Mouse (Mus musculus) kidney, postnatal 4 days (tissue): Measurements from ENCODE around the gene Sirt2.
A peak's percentile ranks its signal among the peaks of the same experiment; 100 is the strongest.

ENCODE experiments used
- DNase-seq, 2 experiments: peaks; one replicate each; pipeline ENCODE4 v3.0.0; 2021; ENCODE audit warnings: mixed read lengths in 2 of 2

Gene Sirt2

DNA sequence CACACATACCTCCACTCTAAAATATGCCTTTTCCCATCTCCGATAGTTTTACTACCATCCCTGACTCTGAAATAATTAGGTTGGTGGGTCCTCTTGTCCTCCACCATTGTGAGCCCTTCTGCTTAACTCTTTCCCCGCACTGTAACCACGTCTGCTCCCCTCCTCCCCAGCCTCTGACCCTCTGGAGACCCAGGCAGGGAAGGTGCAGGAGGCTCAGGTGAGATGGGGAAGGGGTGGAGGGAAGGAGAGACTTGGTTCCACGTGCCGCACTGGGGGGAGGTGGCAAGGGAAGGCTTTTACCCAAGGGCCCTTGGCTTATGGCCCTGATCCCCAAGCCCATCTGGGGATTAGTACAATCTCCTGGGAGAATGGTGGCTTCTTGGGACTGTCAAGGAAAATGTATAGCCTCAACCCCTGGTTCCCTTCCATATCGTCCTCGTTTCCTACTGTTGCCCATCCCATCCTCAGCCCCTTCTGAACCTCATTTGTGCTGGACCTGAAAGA lies 979 bp downstream of the Sirt2 start, which contains the start of gene Nfkbib:
Nfkbib (minus strand) TSS at position 51 of the 504 bp plus-strand sequence.
- DNase-seq, result no peak

DNA sequence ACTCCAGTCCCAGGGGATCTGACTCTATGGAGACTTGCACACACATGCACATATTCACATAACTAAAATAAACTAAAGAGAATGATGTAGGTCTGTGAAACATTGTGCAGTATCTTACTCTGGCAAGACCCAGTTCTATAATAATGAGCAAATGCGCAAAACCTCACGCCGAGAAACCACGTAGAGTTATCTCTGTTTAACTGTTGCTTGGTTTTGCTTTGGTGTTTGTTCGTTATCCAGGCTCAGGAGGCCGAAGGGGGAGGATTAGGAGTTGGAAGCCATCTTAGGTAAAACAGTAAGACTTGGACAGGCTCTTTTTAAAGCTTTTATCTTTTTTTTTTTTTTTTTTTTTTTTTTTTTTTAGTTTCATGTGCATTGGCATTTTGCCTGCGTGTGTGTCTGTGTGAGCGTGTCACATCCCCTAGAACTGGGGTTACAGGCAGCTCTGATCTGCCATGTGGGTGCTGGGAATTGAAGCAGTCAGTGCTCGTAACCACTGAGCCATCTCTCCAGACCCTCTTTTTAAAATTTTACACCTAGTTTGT lies 3.0 kb downstream of the Sirt2 start:
- no peak for DNase-seq

DNA sequence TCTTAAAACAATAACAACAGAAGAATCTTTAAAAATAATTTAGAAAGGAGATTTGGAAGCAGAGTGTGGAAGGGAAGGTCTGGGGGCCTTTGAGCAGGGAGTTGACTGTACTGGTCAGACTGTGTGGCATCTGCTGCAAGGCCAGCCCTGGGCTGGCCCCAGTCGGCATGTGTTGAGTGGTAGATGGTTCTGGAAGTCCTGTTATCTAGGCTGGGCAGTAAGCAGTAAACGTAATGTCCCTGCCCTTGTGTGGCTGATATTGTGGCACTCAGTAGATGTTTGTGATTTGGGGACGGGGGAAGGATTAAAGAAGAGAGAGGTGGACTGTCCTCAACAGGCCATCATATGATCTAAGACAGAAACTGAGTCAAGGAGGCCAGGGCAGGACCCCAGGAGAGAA lies 3.8 kb downstream of the Sirt2 start:
- DNase-seq, result no peak

DNA sequence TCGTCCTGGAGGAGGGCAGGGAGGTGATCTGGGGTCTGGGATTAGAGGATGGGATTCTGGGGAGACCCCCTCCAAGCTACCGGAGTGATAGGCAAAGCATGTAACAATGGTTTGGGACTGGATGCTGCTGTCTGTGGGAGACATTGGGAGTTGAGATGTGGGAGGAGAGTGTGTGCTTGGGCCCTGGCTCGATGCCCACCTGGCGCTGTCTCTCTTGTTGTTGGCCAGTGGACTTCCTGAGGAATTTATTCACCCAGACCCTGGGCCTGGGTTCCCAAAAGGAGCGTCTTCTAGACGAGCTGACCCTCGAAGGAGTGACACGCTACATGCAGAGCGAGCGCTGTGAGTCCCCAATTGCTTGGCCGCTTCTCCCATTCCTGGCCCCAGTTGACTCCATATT lies 5.3 kb downstream of the Sirt2 start:
- DNase-seq, result peak; percentile 46 to 48

DNA sequence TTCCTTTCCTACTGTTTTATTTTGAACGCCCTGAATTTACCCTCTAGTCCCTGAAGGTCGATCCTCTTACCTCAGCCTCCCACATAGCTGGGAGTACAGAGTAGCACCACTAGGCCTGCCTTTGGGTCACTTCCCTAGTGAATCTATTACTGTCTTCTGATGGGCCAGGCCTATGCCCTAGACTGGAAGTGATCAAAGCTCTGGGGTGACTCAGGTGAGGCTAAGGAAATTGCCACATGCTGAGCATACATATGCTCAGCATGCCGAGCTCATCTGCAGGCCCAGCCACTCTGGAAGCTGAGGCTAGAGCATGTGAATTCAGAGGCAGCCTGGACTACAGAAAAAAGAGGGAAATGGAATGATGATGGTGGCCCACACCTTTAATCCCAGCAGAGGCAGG lies 6.6 kb downstream of the Sirt2 start:
- DNase-seq, result no peak

DNA sequence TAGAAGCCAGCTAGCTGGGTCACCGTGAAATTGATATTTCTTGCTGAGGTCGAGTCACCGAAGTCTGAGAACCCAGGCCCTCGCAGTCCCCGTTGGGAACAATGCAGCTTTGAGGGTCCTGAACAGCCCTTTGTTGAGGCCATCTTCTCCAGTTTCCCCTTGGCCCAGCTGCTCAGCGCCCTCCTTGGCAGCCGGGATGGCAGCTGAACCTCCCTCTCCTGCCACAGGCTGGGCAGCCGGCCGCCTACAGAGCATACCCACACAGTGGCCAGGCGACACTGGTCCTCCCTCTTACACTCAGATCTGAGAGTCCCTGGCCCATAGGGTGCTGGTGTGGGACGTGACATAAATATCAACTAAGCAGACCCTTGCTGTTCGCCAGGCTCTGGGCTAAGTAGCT lies 7.6 kb downstream of the Sirt2 start:
- no peak for DNase-seq

DNA sequence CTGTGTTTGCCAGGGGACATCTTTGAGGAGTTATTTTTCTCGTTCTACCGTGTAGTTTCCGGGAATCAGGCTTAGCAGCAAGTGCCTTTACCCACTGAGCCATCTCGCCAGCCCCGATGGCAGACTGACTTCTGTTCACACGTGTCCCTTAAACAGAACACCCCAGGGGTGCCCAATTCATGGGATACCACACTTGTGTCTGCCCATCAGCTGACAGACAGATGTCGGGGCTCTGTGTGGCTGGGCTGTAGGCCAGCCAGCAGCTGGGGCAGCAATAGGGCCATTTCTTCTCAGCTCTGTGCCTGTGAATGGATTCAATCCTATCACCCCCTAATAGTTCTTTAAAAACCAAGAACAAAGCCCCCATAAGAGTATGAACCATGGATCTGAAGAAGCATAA lies 8.6 kb downstream of the Sirt2 start:
- no peak for DNase-seq

DNA sequence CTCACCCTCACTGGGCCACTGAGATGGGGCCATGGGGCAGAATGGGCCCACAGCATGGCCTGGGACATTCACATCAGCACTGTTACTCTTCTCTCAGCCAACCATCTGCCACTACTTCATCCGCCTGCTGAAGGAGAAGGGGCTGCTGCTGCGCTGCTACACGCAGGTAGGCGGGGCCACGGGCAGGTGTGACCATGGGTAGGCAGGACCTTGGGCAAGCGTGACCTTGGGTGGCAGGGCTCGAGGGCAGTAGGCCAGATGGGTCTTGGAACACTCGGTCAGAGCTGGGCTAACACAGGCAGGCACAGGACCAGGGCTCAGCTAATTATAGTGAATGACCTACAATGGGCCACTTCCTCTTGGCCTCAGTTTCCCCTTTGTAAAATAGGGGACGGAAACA lies 12.3 kb downstream of the Sirt2 start:
- no peak for DNase-seq

DNA sequence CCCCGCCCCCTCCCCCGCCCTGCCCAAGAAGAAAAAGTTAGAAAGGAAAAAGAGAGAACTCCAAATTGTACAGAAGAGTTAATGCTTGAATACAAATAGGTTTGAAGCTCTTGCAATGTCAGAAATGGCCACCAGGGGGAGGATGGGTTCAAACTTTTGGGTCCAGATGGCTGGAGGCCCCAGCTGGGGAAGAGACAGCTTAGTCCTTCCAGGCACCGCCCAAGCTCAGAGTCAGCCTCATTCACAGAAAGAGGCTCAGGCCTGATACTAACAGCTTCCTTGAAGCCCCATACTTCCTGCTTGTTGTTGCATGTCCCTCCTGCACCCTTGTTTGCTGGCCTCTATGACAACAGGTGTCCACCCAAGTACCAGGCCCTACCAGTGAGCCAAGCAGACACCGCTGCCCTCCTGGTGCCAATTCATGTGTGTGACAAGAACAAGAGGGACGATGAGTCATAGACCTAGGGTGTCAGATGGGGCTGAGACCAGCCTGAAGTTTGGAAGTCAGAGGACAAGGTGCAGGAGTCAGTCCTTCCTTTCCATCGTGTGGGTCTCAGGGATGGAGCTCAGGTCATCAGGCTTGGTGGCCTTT lies 13.6 kb downstream of the Sirt2 start:
- peak; percentile 93 to 94 for DNase-seq

DNA sequence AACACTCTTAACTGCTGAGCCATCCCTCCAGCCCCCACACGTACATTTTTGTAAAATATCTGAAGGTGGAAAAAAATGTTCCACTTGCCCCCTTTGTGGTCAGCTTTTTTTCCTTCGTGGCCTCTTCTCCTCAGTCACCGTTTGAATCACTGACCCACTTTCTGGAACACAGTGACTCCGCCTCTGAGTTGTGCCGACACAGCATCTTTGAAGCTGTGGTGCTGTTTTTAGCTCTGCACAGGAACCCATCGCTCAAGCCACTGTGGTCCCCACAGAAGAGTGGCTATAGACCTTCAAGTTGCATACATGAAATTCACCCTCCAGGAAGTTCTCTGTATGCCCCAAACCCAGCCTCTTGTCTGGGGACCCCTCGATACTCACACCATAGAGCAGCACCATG lies 14.3 kb downstream of the Sirt2 start:
- DNase-seq, result no peak

DNA sequence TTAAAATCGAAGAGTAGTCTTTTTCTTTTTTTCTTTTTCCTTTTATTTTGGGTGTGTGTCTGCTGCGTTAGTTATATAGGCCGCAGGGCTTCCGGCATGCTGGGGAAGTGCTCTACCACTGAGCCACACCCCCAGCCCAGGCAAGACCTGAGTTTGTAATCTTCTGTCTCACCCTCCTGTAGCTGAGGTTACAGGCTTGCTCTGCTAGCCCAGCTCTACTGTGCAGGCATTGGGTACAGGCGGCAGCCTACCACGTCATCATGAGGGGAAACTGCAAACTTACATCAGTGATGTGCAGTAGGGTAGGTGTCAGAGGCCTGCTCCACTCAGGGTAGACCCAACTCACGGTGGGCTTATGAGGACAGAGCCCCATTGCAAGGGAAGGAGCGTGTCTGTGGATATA lies 14.7 kb downstream of the Sirt2 start:
- DNase-seq, result no peak

DNA sequence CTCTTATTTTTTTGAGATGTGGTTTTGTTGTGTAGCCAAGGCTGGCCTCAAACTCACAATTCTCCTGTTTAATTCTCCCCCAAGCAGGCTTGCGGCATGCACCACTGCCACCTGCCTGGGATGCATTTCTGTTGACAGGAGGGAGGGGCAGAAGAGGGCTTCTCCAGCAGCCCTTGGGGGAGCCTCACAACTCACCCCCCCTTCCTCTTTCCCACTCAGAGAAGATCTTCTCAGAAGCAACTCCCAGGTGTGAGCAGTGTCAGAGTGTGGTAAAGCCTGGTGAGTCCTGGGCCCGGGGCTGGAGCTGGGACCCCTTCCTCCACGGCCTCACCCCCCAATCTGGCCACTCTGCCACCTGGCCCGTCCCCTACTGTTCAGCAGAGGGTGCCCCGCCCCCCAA lies 18.6 kb downstream of the Sirt2 start:
- DNase-seq, result no peak

DNA sequence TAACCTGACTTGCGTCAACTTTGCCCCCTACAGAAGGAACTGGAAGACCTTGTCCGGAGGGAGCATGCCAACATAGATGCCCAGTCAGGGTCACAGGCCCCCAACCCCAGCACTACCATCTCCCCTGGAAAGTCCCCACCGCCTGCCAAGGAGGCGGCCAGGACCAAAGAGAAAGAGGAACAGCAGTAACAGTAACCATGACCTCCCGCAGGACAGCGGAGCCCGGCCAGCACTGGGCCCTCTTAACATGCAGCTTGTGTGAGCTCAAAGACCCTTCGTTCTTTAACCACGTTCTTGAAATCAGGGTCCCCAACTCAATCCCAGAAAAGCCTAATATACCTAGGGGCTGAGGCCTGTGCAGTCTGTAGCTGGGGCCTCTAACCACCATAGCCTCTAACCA lies 21.3 kb downstream of the Sirt2 start:
- DNase-seq, result no peak

DNA sequence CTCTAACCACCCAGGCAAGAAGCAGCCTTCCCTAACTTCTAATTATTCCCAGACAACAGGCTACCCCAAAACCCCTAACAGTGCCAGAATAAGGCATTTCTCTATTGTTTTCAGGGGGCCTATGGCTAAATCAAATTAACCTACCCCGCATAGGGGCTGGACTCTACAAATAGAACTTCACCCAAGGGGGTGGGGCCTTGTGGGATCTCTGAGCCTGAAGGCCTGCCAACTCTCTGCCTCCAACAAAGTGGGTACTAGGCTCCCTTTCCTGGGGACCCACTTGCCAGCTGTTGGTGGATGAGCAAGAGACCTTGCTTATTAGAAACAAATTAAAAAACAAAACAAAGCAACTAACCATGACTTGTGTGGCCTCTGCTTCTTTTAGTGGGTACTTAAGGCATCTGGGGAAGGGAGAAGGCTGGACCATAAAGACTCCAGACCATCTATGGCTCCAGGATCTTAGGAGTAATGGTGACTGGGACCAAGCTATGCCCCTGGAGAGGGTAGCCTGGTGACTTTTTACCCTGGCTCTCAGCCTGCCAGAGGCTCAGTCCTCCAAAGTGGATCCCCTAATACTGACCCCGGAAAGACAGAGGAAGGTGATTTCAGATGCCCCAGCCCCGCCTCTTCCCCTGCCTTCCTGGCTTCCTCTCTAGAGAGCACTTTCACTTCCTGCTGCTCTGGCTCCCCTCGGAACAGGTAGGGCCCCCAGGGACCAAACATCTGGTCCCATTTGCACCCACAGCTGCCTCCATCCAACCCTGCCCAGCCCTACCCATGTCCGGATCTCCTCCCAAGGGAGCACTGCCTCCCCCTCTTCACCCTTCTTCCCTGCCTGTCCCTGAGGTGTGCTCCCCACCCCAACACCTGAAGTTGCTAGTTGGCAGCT lies 22.0 kb downstream of the Sirt2 start, which contains the start of gene Rinl:
Rinl (plus strand) TSS at position 663 of the 889 bp plus-strand sequence.
- no peak for DNase-seq

DNA sequence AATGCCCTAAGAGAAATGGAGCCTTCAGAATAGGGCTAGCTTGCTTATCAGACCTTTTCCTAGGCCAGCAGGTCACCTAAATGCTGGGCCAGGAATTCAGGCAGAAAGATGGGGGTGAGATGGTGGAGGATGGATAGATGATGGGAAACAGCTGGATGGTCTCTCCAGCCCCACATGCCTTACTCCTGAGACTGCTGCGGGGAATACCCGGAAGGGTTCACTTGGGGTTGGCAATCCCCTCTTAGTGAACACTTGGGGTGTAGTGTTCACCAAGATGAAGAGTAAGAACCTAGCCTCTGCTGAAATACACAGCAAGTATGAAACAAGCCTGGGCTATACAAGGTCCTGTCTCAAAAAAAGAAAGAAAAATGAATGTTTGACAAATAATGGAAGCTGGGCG lies 22.7 kb downstream of the Sirt2 start:
- no peak for DNase-seq

DNA sequence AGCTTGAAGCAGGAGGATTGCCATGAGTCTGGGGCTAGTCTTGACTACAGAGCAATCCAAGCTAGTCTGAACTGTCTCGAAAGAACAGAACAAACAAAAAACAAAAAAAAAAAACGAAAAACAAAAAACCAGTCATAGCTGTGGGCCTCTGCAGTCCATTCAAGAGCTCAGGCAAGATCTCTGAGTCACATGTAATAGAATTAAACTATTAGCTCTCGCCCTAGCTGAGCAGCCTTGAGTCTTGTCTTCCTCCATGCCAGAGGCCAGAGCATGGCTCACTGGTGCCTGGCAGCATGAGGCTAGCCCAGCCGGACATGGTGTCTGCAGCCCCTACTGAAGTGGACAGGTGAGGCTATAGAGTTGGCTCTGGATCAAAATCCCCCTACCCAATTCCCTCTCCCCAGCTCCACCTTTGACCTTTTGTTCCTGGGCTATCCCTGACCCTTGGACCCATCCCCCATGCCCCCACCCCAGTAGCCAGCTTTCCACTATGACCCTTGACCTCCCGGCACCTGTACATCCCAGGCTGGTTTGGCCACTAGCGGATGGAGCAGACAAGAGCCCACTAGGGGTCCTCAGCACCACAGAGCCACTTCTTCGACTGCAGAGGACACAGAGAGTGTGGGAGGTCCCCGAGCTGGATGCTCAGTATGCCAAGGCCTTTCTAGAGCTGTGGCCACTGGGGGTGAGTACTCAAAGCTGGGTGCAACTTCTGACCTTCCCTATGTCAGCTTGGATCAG lies 23.7 kb downstream of the Sirt2 start:
- peak; percentile 56 to 71 for DNase-seq

DNA sequence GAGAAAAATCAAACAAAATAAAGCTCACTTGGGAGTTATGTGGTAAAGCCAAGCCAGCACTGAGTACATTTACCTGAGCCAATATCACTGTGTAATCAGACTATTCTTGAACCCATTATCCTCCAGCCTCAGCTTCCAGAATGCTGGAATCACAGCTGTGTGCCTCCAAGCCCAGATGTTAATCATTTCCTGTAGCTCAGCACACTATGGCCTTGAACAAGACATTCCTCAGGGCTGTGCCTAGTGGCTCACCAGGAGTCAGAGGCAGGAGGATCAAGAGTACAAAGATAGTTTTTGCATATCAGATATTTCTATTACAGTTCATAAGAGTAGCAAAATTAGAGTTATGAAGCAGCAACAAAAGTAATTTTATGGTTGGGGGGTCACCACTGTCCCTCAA lies 25.2 kb downstream of the Sirt2 start:
- no peak for DNase-seq

DNA sequence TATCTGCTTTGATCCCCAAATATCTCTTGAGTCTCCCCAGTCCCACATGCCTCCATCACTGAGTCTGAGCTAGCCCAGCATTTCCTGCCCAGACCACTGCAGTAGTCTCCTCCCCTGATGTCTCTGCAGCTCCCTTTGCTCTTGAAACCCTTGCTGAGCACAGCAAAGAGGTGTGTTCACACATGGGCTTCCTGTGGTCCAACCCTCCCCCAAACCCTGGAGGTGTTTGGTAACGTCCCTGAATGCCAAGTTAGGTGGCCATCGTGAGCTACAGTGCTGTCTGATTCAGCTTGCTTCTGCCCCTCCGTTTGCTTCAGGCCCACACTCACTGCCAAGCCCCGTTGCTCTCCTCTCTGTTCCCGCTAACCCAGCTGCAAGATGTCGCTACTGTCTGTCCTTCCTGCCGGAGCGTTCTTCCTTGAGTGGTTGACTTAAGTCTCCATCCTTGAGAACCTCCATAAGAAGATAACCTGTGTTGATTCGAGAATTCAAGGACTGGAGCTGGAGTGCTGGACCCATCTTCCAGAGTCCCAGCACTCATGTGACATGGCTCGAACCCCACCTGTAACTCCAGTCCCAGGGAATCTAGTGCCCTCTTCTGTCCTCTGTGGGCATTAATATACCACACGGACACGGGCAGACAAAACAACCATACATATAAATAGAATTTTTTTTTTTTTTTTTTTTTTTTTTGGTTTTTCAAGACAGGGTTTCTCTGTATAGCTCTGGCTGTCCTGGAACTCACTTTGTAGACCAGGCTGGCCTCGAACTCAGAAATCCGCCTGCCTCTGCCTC lies 26.1 kb downstream of the Sirt2 start:
- no peak for DNase-seq

DNA sequence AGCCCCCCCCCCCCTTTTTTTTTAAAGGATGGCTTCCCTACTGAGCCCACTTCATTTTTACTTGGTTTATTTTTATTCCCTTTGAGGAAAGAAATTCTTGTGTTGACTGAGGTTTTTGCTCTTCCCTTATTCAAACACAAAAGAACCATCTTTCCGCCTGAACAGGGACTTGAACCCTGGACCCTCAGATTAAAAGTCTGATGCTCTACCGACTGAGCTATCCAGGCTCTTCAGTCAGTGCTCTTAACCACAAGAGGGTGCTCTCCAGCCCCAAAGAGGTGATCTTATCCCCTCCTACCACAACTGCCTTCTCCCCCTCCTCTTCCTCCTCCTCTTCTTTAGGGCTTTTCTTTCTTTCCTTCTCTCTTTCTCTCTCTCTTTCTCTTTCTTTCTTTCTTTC lies 27.3 kb downstream of the Sirt2 start:
- DNase-seq, result peak in 1 of 2 experiments; percentile 51

DNA sequence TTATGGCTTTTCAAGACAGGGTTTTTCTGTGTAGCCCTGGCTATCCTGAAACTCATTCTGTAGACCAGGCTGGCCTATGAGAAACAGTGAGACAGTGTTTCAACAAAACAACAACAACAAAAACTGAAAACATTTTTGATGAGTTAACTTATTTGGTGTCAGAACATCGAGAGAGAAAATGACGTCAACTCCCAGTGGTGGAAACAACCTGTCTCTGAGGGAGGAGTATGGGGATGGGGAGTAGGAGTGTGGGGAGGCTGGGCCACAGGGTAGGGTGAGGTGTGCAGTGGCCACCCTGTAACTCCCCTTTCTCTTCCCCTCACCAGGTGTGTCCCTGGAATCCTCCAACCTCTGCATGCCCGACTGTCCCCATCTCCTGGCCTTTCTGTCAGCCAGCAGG lies 28.0 kb downstream of the Sirt2 start:
- no peak for DNase-seq

DNA sequence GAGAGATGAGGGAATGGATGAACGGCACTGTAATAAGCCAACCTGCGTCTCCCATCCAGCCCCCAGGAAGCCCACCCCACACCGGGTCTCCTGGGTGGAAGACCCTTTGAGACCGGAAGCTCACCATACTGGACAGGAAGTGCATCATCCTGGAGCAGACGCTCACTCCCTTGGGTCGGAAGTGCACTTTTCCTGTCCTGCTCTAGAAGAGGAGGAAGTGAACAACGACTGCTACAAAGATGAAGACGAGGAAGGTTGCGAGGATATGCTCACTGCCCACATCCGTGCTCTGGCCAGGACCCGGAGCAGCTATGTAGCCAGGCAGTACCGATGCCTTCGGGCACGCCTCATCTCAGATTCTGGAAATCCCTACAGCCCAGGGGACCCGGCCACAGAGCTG lies 29.3 kb downstream of the Sirt2 start:
- peak in 1 of 2 experiments; percentile 28 for DNase-seq

DNA sequence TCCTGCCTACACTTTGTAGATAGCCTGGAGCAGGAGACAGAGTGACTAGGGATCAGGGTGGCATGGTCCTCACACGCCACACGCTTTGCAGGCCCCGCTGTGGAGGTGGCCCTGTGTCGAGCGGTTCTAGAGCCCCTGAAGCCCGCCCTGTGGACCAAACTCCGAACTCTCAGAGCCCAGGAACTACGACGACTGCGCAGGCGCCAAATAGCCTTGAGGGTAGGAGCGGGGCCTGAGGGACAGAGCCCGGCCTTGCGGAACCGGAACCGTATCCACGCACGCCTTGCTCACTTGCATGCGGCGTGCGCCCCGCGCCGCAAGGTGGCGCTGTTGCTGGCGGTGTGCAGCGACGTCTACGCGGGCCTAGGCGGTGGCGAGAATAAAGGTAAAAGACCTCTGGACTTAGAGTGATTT lies 30.0 kb downstream of the Sirt2 start:
- DNase-seq, result peak; percentile 88 to 92
